Mouse (Mus musculus): ENCODE results near the gene Hist1h4i. TPM values are rescaled to one million over a fixed set of nuclear protein-coding genes. Genes with fewer than 3 reads are reported as not detected.
A peak's percentile ranks its signal among the peaks of the same experiment; 100 is the strongest.

The Hist1h4i gene
- polyA plus RNA-seq, 1 experiment from 2014 or later, result 10.6 TPM

DNA sequence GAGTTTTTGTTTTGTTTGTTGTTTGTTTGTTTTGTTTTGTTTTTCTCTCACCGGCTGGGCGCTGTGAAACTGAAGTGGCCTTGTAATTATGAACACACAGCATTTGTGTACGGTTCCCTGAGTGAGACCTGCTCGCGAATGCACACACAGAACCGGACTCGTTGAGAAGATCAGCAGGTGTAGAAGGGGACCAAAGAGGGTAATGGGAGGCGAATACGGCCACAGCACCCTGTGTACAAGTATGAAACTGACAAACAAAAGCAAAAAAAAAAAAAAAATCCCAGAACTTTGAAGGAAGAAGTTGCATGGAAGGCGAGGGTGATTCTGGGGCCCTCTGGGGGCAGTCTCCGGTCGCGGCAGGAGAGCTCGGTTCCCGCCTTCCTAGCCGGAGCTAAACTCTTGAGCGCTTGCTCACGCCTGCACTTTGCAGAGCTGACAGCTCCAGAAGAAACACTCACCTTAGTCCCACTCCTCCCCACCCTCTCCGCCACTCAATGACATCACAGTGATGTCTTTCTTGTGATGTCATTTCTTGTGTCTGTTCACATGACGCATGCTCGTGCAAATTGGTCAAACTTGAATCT is 45.7 kb downstream of the Hist1h4i start:
- Histone ChIP-seq H3K27ac (ENCODE audit: low read length) (no peak overlapping the region), H3K27me3 (ENCODE audit: control insufficient read depth, insufficient read depth, low read length) (peaks cover 47% of the 10 kb centered on the region), H3K36me3 (ENCODE audit: control insufficient read depth, insufficient read depth) (no peaks in the 10 kb centered on the region), H3K9ac (ENCODE audit: low read length) (peak overlapping the region; percentile 31), H3K4me3 (ENCODE audit: low read length) (peak overlapping the region; percentile 58), H3K9me3 (replicated peaks; ENCODE audit: control insufficient read depth, low read length) (peaks cover 8% of the 10 kb centered on the region), H3K4me2 (ENCODE audit: low read depth, low read length) (peak overlapping the region; percentile 79), H3K4me1 (ENCODE audit: control insufficient read depth, insufficient read depth, low read length) (peaks cover 4% of the 10 kb centered on the region)
- peak; percentile 67; the same call in 1 of the 2 replicates for ATAC-seq (replicated peaks; ENCODE audit: extremely low read depth, insufficient read depth, low FRiP score)
- 1% methylated on average over 21 of the region's 21 CpGs for WGBS

DNA sequence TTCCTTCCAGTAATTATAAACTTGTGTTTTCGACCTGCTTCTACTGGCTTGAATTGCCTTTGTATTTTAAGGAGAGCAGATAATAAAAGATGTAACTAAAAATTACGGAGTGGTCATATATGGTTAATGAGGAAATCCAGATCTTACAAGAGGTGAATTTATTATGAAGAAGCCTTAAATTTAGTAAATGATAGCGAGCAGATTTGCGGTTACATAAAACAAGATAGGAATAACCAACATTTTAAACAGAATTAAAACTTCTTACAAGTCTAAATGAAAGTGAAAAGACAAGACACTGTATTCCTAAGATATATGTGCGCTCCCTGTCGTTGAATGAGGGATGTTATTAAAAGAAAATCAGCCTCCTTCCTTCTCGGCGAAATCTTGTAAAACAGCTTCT is 46.3 kb downstream of the Hist1h4i start:
- WGBS, result 6% methylated on average over 8 of the region's 8 CpGs
- Histone ChIP-seq H3K36me3 (ENCODE audit: control insufficient read depth, insufficient read depth) (no peaks in the 10 kb centered on the region), H3K4me2 (ENCODE audit: low read depth, low read length) (peak overlapping the region; percentile 79), H3K9me3 (replicated peaks; ENCODE audit: control insufficient read depth, low read length) (peaks cover 8% of the 10 kb centered on the region), H3K4me1 (ENCODE audit: control insufficient read depth, insufficient read depth, low read length) (peaks cover 4% of the 10 kb centered on the region), H3K9ac (ENCODE audit: low read length) (peak overlapping the region; percentile 31), H3K27ac (ENCODE audit: low read length) (no peak overlapping the region), H3K4me3 (ENCODE audit: low read length) (peak overlapping the region; percentile 58), H3K27me3 (ENCODE audit: control insufficient read depth, insufficient read depth, low read length) (peaks cover 42% of the 10 kb centered on the region)
- no peak for ATAC-seq (replicated peaks; ENCODE audit: extremely low read depth, insufficient read depth, low FRiP score)

DNA sequence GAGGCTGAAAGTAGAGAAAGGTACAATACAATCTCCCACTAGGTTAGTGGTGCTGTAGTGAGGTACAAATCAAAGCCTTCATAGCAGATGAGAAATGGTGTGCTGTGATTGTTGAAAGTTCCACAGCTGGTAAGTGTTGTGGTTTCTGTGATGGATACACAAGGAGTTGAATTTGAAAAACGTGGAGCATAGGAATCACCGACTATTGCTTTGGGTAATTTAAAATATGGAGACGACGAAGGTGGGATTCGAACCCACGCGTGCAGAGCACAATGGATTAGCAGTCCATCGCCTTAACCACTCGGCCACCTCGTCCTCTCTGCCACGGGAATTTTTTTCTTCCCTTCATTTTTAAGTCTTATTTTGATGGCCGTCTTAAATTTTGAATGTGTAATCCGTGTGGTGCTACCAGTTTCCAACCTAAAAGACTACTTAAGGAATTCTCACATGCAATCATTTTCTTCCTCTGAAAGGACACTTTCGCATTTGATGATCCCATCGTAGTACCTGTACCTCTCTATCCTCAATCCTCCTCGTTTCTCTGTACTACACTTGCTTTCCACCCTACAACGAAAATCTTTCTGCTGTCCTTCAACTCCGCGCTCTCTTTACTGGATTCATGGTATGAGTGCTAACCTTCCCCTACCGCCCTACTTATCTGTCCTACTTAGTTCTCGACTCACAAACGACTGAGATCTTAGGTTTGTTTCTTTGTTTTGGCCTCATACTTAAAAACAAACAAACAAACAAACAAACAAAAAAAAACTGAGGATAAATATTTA is 47.0 kb downstream of the Hist1h4i start:
- no peak overlapping the region for H3K27ac ChIP-seq (ENCODE audit: low read length)
- no peak for ATAC-seq (replicated peaks; ENCODE audit: extremely low read depth, insufficient read depth, low FRiP score)
- peaks cover 8% of the 10 kb centered on the region for H3K9me3 ChIP-seq (replicated peaks; ENCODE audit: control insufficient read depth, low read length)
- H3K4me1 ChIP-seq (ENCODE audit: control insufficient read depth, insufficient read depth, low read length), result peaks cover 4% of the 10 kb centered on the region
- H3K9ac ChIP-seq (ENCODE audit: low read length), result no peak overlapping the region
- peak overlapping the region; percentile 30 for H3K4me3 ChIP-seq (ENCODE audit: low read length)
- WGBS, result 5% methylated on average over 22 of the region's 22 CpGs
- H3K27me3 ChIP-seq (ENCODE audit: control insufficient read depth, insufficient read depth, low read length), result peaks cover 34% of the 10 kb centered on the region
- H3K36me3 ChIP-seq (ENCODE audit: control insufficient read depth, insufficient read depth), result no peaks in the 10 kb centered on the region
- peak overlapping the region; percentile 49 for H3K4me2 ChIP-seq (ENCODE audit: low read depth, low read length)

DNA sequence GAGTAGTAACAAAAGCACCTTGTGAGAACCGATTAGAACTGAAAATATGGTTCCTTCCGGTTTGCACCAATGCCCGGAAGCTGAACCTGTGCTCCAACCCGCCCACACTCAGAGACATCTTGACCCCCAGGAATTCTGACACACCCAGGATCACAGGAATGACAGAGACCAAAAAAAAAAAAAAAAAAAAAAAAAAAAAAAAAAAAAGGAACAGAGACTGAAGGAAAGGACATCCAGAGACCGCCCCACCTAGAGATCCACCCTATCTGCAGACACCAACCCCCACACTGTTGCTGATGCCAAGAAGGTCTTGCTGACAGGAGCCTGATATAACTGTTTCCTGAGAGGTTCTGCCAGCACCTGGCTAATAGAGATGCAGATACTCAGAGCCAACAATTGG is 48.6 kb downstream of the Hist1h4i start:
- Histone ChIP-seq H3K27ac (ENCODE audit: low read length) (no peak overlapping the region), H3K4me2 (ENCODE audit: low read depth, low read length) (no peak overlapping the region), H3K9me3 (replicated peaks; ENCODE audit: control insufficient read depth, low read length) (peaks cover 8% of the 10 kb centered on the region), H3K4me3 (ENCODE audit: low read length) (no peak overlapping the region), H3K27me3 (ENCODE audit: control insufficient read depth, insufficient read depth, low read length) (peaks cover 20% of the 10 kb centered on the region), H3K9ac (ENCODE audit: low read length) (no peak overlapping the region), H3K4me1 (ENCODE audit: control insufficient read depth, insufficient read depth, low read length) (peaks cover 4% of the 10 kb centered on the region), H3K36me3 (ENCODE audit: control insufficient read depth, insufficient read depth) (no peaks in the 10 kb centered on the region)
- 72% methylated on average over 5 of the region's 5 CpGs for WGBS
- no peak for ATAC-seq (replicated peaks; ENCODE audit: extremely low read depth, insufficient read depth, low FRiP score)

Small RNAs within 50 kb of the gene (microRNA-seq; reads per million reads assigned to microRNA genes)
- not detected for gene Gm26300
- gene Gm44390, result not detected
- gene Gm44486, result not detected

Other genes starting within 250 kb of the Hist1h4i start
- 9.3 and 10.4 TPM in 2 replicates for gene Hist1h2bq, start 231.2 kb downstream of the Hist1h4i start, polyA plus RNA-seq (2015; fragmentation: Nextera tagmentation; extraction: Ambion mirVana)
- not detected in 2 replicates for gene Hist1h2ao, start 230.9 kb downstream of the Hist1h4i start, polyA plus RNA-seq (2015; fragmentation: Nextera tagmentation; extraction: Ambion mirVana)
- not detected in 2 replicates for gene Hist1h4m, start 229.6 kb downstream of the Hist1h4i start, polyA plus RNA-seq (2015; fragmentation: Nextera tagmentation; extraction: Ambion mirVana)
- 6.3 and 7.5 TPM in 2 replicates for gene Hist1h4n, start 209.2 kb downstream of the Hist1h4i start, polyA plus RNA-seq (2015; fragmentation: Nextera tagmentation; extraction: Ambion mirVana)
- gene Hist1h2ap, start 207.9 kb downstream of the Hist1h4i start, polyA plus RNA-seq (2015; fragmentation: Nextera tagmentation; extraction: Ambion mirVana), result 1,370 and 1,778 TPM in 2 replicates
- 9.6 and 10.5 TPM in 2 replicates for gene Hist1h2br, start 207.6 kb downstream of the Hist1h4i start, polyA plus RNA-seq (2015; fragmentation: Nextera tagmentation; extraction: Ambion mirVana)
- 2.9 and 4.7 TPM in 2 replicates for gene Zfp184, start 96.3 kb downstream of the Hist1h4i start, polyA plus RNA-seq (2015; fragmentation: Nextera tagmentation; extraction: Ambion mirVana)
- gene Pom121l2, start 60.2 kb downstream of the Hist1h4i start, polyA plus RNA-seq (2015; fragmentation: Nextera tagmentation; extraction: Ambion mirVana), result not detected in 2 replicates
- gene Prss16, start 31.6 kb downstream of the Hist1h4i start, polyA plus RNA-seq (2015; fragmentation: Nextera tagmentation; extraction: Ambion mirVana), result 62.9 and 135 TPM in 2 replicates
- gene Hist1h2ah, start 5.8 kb downstream of the Hist1h4i start, polyA plus RNA-seq (2015; fragmentation: Nextera tagmentation; extraction: Ambion mirVana), result 5.3 and 7.9 TPM in 2 replicates
- gene Hist1h2bk, start 5.5 kb downstream of the Hist1h4i start, polyA plus RNA-seq (2015; fragmentation: Nextera tagmentation; extraction: Ambion mirVana), result 1.6 and 3.1 TPM in 2 replicates
- gene Hist1h2ag, start 1.6 kb upstream of the Hist1h4i start, polyA plus RNA-seq (2015; fragmentation: Nextera tagmentation; extraction: Ambion mirVana), result 13.3 and 22.0 TPM in 2 replicates
- 5.5 and 9.9 TPM in 2 replicates for gene Hist1h2bj, start 1.9 kb upstream of the Hist1h4i start, polyA plus RNA-seq (2015; fragmentation: Nextera tagmentation; extraction: Ambion mirVana)
- not detected in 2 replicates for gene Vmn1r188, start 43.1 kb upstream of the Hist1h4i start, polyA plus RNA-seq (2015; fragmentation: Nextera tagmentation; extraction: Ambion mirVana)
- gene Vmn1r189, start 64.5 kb upstream of the Hist1h4i start, polyA plus RNA-seq (2015; fragmentation: Nextera tagmentation; extraction: Ambion mirVana), result not detected in 2 replicates
- not detected in 2 replicates for gene Vmn1r191, start 142.6 kb upstream of the Hist1h4i start, polyA plus RNA-seq (2015; fragmentation: Nextera tagmentation; extraction: Ambion mirVana)
- gene Vmn1r192, start 149.8 kb upstream of the Hist1h4i start, polyA plus RNA-seq (2015; fragmentation: Nextera tagmentation; extraction: Ambion mirVana), result not detected in 2 replicates
- gene Vmn1r193, start 181.8 kb upstream of the Hist1h4i start, polyA plus RNA-seq (2015; fragmentation: Nextera tagmentation; extraction: Ambion mirVana), result not detected in 2 replicates
- not detected in 2 replicates for gene Vmn1r194, start 202.9 kb upstream of the Hist1h4i start, polyA plus RNA-seq (2015; fragmentation: Nextera tagmentation; extraction: Ambion mirVana)
- not detected in 2 replicates for gene Vmn1r195, start 229.2 kb upstream of the Hist1h4i start, polyA plus RNA-seq (2015; fragmentation: Nextera tagmentation; extraction: Ambion mirVana)
- gene Vmn1r196, start 248.6 kb upstream of the Hist1h4i start, polyA plus RNA-seq (2015; fragmentation: Nextera tagmentation; extraction: Ambion mirVana), result not detected in 2 replicates